Mouse (Mus musculus) layer of hippocampus, postnatal 25 days (tissue): ENCODE measurements around the gene Igfbp7. TPM values are rescaled to one million over a fixed set of nuclear protein-coding genes. Genes with fewer than 3 reads are reported as not detected.

Experiments
- DNase-seq, 2 experiments: peaks; one replicate each; pipeline ENCODE4 v3.0.0; 2022; ENCODE audit warnings: mixed read lengths in 2 of 2, low spot score in 1 of 2; ENCODE audit errors: extremely low spot score in 1 of 2
- total RNA-seq, 2 experiments: library from RNA; stranded (reverse); gene quantifications; 2 replicates each; pipeline ENCODE4 v1.2.3; 2021

The Igfbp7 gene
- total RNA-seq, 2 experiments from 2014 or later = 31.2 to 33.6 TPM

DNA sequence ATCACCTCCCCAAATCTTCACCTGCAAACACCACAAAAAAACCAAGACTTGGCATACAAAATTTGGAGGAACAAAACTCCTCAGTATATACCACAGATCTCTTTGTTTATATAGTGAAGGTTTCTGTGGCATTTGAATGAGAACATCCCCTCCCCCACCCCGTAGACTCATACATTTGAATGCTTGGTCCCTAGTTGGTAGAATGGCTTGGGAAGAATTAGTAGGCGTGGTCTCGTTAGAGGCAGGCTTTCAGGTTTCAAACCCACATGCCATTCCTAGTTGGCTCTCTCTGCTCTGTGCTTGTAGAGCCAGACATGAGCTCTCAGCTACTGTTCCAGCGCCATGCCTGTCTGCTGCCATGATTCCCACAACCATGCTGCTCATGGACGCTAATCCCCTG is 26.2 kb downstream of the Igfbp7 start:
- DNase-seq = no peak

GRCm38 (mm10) chr5:77381283-77381682 is 26.6 kb downstream of the Igfbp7 start:
- DNase-seq = no peak

DNA sequence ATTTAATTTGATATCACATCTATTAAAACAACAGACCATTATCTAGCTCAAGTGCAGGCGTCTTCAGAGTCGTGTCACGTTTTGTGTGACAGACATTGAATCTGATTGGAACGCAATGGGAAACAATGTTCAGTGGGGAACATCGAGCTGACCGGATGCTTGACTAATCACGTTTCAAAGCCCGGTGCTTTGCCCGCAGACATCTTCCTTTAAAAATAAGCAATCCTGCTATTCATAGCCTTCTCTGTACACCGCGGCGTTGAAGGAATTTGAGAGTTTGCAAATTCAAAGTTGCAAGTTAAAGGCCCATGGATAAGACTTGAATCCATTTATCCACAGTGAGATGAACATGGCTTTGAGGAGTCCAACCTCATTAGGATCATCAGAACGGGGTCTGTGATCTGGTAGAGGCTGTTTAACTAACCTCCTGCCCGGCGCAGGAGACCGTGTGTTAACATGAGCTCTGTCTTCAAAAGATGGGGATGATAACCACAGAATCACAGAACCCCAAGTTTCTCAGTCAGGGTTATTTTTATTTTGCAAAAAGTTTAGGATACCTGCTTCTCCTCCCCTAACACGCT is 27.4 kb downstream of the Igfbp7 start:
- DNase-seq = no peak

- DNase-seq = no peak
Measured at GRCm38 (mm10) chr5:77379434-77380135, 28.3 kb downstream of the Igfbp7 start.

- no peak for DNase-seq
Measured at GRCm38 (mm10) chr5:77378027-77378426, 29.8 kb downstream of the Igfbp7 start.

GRCm38 (mm10) chr5:77375546-77375945 is 32.3 kb downstream of the Igfbp7 start:
- no peak for DNase-seq

DNA sequence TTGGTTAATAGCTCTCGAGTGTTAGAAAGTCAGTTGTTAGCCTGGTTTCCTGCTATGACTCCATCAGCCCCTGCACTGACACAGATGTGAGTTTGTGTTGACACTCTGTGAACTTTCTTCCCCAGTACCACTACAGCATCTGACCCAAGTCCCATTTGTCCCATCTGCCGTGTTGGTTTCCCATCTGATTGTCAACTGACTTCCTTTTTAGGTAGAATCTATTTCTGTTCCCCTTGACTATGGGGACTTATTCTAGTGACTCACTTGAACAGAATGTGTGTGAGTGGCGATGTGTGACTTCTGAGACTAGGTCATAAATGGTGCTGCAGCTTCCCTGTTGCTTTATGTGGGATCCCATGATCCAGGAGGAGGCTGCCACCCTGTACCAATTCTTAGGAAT is 32.9 kb downstream of the Igfbp7 start:
- DNase-seq = no peak

- DNase-seq = no peak
Measured at GRCm38 (mm10) chr5:77372778-77373177, 35.1 kb downstream of the Igfbp7 start.

- DNase-seq = no peak
Measured at GRCm38 (mm10) chr5:77372242-77372641, 35.6 kb downstream of the Igfbp7 start.

DNA sequence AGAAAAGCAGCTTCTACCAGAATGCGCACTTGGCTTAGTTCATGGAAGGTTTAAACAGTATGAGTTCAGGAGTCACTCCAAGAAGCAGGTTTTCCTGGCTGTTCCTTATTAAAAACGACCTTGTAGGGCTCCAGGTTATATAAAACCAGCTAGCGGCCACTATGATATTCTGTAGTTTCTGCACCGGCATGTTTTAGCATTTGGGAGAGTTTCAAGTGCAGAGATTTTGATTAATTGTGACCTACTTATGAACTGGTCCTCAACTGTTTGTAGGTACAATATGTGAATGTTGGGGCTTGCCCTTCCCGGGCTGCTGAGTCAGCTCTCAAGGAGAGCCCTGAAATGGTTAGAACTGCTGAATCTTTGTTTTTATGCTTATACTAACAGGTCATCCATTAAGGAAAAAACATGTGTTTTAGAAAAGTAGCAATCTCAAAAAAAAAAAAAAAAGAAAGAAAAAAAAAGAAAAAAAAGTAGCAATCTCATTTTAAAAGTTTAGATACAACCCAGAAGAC is 37.4 kb downstream of the Igfbp7 start:
- no peak for DNase-seq

DNA sequence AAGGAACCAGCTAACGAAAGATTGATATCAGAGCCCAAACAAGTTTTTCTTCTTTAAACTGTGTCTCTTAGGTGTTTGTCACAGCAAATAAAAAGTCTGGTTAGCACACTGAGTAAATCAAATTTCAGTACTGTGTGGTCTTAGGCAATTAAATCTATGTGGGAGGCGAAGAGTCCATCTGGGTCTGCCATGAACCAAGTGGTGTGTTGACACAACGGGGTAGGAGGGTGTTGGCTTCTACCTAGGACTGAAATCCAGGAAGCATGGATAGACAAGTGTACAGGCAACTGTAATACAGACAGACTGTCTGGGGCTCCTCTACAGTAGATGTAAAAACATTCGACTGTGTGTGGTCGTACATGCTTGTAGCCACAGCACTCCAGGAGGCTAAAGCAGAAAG is 38.4 kb downstream of the Igfbp7 start:
- no peak for DNase-seq

DNA sequence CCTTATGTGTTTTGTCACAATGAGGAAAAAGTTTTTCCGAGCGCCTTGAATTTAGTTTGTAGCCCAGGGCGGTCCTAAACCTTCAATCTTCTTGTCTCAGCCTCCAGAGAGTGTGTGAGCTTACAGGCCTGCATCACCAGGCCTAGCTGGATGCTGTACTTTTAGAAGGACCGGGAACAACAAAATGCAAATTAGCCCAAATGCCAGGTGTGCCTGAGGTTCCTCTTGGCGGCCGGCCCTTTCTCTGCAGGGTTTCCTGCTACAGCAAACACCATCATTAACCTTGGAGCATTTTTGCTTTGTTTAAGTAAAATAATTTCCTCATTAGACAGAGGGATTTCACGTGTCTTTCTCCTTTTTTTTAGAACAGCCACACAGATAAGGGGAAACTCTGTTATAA is 39.6 kb downstream of the Igfbp7 start:
- no peak for DNase-seq

DNA sequence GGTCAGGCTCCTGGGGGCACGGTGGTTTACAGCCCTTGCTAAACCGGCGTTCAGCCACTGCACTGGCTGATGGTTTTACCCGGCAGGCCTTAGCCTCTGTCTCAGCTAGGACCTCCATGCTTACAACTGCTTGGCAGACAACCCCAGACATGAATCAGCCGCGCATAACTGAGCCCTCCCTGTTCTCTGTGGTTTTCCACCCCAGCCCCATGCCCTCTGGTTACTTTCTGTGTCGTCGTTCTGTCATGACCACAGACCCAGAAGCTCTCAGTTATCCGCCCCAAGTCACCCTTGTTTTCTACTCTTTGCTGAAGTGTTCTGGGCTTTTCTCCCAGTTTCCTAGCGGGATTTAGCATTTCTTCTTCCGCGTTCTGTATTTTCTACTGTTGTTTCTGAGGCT is 40.2 kb downstream of the Igfbp7 start:
- no peak for DNase-seq

- no peak for DNase-seq
Measured at GRCm38 (mm10) chr5:77367145-77367544, 40.7 kb downstream of the Igfbp7 start.

- DNase-seq = no peak
Measured at GRCm38 (mm10) chr5:77366313-77366712, 41.5 kb downstream of the Igfbp7 start.

DNA sequence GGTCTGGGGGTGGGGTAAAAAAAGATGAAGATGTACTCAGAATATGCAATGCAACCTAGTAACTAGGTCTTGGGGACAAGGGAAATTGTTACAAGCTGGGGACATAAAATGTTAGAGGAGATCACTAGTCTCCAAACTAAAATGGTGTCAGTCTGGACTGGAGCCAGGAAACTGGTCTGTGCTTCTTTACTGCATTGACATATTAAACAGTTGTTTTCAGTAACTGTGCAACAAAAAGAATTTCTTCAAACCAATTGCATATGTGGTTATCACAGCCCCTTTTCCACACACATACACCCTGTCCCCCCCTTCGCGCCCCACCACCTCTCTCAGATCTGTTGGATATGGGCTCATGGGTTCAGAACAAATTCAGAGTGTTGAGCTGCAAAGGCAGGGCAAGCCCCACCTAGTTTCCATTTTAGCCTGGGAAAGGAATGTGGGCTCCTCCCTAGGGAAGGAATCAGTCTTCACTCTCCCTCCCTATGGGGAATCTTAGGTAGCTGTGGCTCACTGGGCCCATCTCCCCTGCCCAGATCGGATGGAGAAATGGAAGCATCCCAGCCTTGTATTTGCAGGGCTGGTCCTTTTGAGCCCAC is 43.3 kb downstream of the Igfbp7 start:
- no peak for DNase-seq

DNA sequence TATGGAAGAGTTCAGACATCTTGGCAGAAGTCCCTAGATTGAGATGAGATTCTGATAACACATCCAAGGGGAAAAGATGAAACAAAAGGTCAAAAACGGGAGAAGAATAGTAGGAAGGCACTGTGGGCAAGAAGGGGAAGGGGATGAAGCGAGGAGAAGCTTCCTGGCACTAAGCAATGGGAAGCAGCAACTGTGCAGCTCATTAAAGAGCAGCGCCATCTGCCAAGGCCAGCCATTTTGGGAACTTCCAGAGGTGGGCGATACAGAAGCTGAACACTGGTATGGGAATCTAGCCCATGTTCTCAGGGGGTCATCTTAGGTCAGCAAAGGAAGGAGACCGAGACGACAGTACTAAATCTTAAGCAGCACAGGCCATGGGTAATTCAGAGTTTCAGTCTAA is 44.2 kb downstream of the Igfbp7 start:
- no peak for DNase-seq

- DNase-seq = no peak
Measured at GRCm38 (mm10) chr5:77362120-77362519, 45.7 kb downstream of the Igfbp7 start.

DNA sequence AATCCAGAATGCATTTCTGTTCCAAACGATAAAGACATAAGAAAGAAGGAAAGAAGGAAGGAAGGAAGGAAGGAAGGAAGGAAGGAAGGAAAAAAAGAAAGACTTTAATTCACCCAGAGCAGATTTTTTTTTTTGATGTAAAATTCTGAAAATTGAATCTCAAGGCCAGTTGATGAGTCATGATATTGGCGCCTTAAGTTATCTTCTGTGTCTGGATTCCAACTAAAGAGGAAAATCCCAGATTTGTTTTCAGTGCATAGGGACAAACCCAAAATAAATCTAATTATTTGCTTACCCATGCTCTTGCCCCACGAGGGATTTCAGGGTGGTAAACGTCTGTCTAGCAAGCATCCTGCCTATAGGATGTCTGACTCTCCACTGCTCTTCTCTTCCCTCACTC is 46.8 kb downstream of the Igfbp7 start:
- DNase-seq = no peak

DNA sequence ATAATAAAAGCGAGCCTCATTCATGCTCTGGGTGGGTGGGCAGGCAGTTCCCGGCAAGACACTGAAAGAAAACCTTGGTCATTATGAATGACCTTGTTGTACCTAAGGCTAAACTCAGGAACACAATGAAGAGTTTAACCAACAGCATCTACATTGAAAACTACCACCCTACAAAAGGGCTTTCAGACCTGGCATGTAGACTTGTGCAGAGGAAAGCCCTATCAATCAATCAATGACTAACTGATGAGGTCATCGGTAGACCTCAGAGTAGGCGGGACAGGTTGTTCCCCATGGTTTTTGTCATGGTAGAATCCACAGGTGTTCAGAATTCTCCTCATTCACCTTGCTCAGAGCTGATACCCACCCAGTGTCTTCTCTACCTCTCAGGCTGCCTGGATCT is 47.9 kb downstream of the Igfbp7 start:
- no peak for DNase-seq

- no peak for DNase-seq
Measured at GRCm38 (mm10) chr5:77358347-77358746, 49.5 kb downstream of the Igfbp7 start.
